Mouse (Mus musculus) liver, postnatal 0 days (tissue): ENCODE results near the gene 1700034J05Rik. TPM values are rescaled to one million over a fixed set of nuclear protein-coding genes. Genes with fewer than 3 reads are reported as not detected.

Experiments
- ATAC-seq: fragments of 200-750 bp; cut with Nextera tagmentation; 2 replicates; pipeline ENCODE4 v1.8.0; 2017; ENCODE audit warnings: mild to moderate bottlenecking, moderate library complexity
- DNase-seq: peaks from one replicate; pipeline ENCODE4 v3.0.0-alpha.2; 2016
- H3K27ac ChIP-seq: fragments of 300-500 bp; sonication (generic); 2 replicates; pipeline ENCODE4 v1.5.1; 2014; ENCODE audit warnings: antibody characterized with exemption, moderate library complexity, mild to moderate bottlenecking, low read depth
- H3K27me3 ChIP-seq: fragments of 300-500 bp; sonication (generic); 2 replicates; pipeline ENCODE4 v1.6.1; 2014; ENCODE audit warnings: low read length, control low read depth, mixed read lengths; ENCODE audit not compliant: insufficient read depth
- H3K36me3 ChIP-seq: fragments of 300-500 bp; sonication (generic); replicated peaks from 2 replicates; pipeline ENCODE4 v1.6.1; 2014; ENCODE audit warnings: mild to moderate bottlenecking, control low read depth, low read length, moderate library complexity, mixed read lengths; ENCODE audit not compliant: insufficient read depth
- H3K4me1 ChIP-seq: fragments of 300-500 bp; sonication (generic); 2 replicates; pipeline ENCODE4 v1.6.1; 2014; ENCODE audit warnings: antibody characterized with exemption, mild to moderate bottlenecking, control low read depth; ENCODE audit not compliant: insufficient read depth
- H3K4me2 ChIP-seq: fragments of 300-500 bp; sonication (generic); 2 replicates; pipeline ENCODE4 v1.6.1; 2014; ENCODE audit warnings: low read depth, mild to moderate bottlenecking, low read length, moderate library complexity, mixed read lengths
- H3K4me3 ChIP-seq: fragments of 300-500 bp; sonication (generic); 2 replicates; pipeline ENCODE4 v1.5.1; 2014; ENCODE audit warnings: low read depth, low read length
- H3K9ac ChIP-seq: fragments of 300-500 bp; sonication (generic); replicated peaks from 2 replicates; pipeline ENCODE4 v1.6.1; 2014; ENCODE audit warnings: mild to moderate bottlenecking, moderate library complexity
- H3K9me3 ChIP-seq: fragments of 300-500 bp; sonication (generic); 2 replicates; pipeline ENCODE4 v1.6.1; 2016; ENCODE audit warnings: mild to moderate bottlenecking, control low read depth, low read length, mixed read lengths
- CTCF ChIP-seq: sonication (generic); IDR thresholded peaks from 2 replicates; pipeline ENCODE4 v1.5.1; 2016; ENCODE audit warnings: antibody characterized with exemption, low read depth
- EP300 ChIP-seq: IDR thresholded peaks from 2 replicates; pipeline ENCODE4 v1.6.1; 2016; ENCODE audit warnings: antibody characterized with exemption, low read depth, mild to moderate bottlenecking
- WGBS: fragments of 180-500 bp; shearing (Covaris S2); extraction: QIAGEN DNeasy Blood & Tissue Kit; methylation state at CpG from one replicate; pipeline ENCODE4 v1.1.7; 2014; ENCODE audit not compliant: insufficient replicate concordance; 5-methylcytosine and 5-hydroxymethylcytosine counted together
- polyA plus RNA-seq: library from polyadenylated mRNA; unstranded; fragments of >200 nt; fragmentation: Nextera tagmentation; extraction: Ambion mirVana; gene quantifications from 2 replicates; pipeline ENCODE4 v1.2.1, GENCODE M21; 2015

1700034J05Rik gene
- polyA plus RNA-seq, 1 experiment from 2014 or later, result 0.05 TPM

GRCm38 (mm10) chr6:146967836-146968235, 13.6 kb upstream of the 1700034J05Rik start:
- WGBS, result 75% methylated on average over 6 of the region's 6 CpGs
- DNase-seq, result no peak
- Histone ChIP-seq H3K4me2 (no peak overlapping the region), H3K27me3 (no peaks in the 10 kb centered on the region), H3K4me3 (no peak overlapping the region), H3K27ac (no peak overlapping the region), H3K4me1 (peaks cover 23% of the 10 kb centered on the region), H3K9me3 (no peaks in the 10 kb centered on the region), H3K9ac (no peak overlapping the region), H3K36me3 (no peaks in the 10 kb centered on the region)
- ATAC-seq, result no peak
- TF ChIP-seq CTCF, result no peak

- 51% methylated on average over 12 of the region's 12 CpGs for WGBS
Measured at GRCm38 (mm10) chr6:146966446-146967019, 12.3 kb upstream of the 1700034J05Rik start.

GRCm38 (mm10) chr6:146965139-146965772, 11.0 kb upstream of the 1700034J05Rik start:
- Histone ChIP-seq H3K36me3 (no peaks in the 10 kb centered on the region), H3K4me1 (peaks cover 28% of the 10 kb centered on the region), H3K4me2 (no peak overlapping the region), H3K27ac (no peak overlapping the region), H3K27me3 (no peaks in the 10 kb centered on the region), H3K9ac (no peak overlapping the region), H3K4me3 (no peak overlapping the region), H3K9me3 (no peaks in the 10 kb centered on the region)
- WGBS, result 84% methylated on average over 13 of the region's 13 CpGs
- TF ChIP-seq CTCF (no peak), EP300 (no peak)
- no peak for ATAC-seq
- DNase-seq, result no peak

More at GRCm38 (mm10) chr6:146966446-146967019, 12.3 kb upstream of the 1700034J05Rik start:
- DNase-seq, result no peak
- H3K27ac ChIP-seq, result no peak overlapping the region; the same call in 1 of the 2 replicates
- H3K4me1 ChIP-seq, result peaks cover 25% of the 10 kb centered on the region
- TF ChIP-seq CTCF (no peak), EP300 (no peak)
- H3K9ac ChIP-seq, result no peak overlapping the region
- no peak overlapping the region; the same call in 1 of the 2 replicates for H3K4me2 ChIP-seq
- no peaks in the 10 kb centered on the region for H3K36me3 ChIP-seq
- no peaks in the 10 kb centered on the region for H3K9me3 ChIP-seq
- peak; percentile 48 for ATAC-seq
- no peak overlapping the region for H3K4me3 ChIP-seq
- H3K27me3 ChIP-seq, result no peaks in the 10 kb centered on the region

GRCm38 (mm10) chr6:146963396-146964150, 9.4 kb upstream of the 1700034J05Rik start:
- no peak overlapping the region for H3K4me3 ChIP-seq
- 76% methylated on average over 6 of the region's 6 CpGs for WGBS
- no peak for DNase-seq
- peaks cover 28% of the 10 kb centered on the region for H3K4me1 ChIP-seq
- H3K27ac ChIP-seq, result no peak overlapping the region
- no peaks in the 10 kb centered on the region for H3K36me3 ChIP-seq
- no peaks in the 10 kb centered on the region for H3K9me3 ChIP-seq
- no peaks in the 10 kb centered on the region for H3K27me3 ChIP-seq
- H3K4me2 ChIP-seq, result no peak overlapping the region
- no peak for TF ChIP-seq CTCF
- no peak for TF ChIP-seq EP300
- no peak overlapping the region for H3K9ac ChIP-seq
- ATAC-seq, result no peak

GRCm38 (mm10) chr6:146961832-146962481, 7.7 kb upstream of the 1700034J05Rik start:
- WGBS, result 48% methylated on average over 6 of the region's 6 CpGs
- Histone ChIP-seq H3K4me2 (no peak overlapping the region), H3K4me3 (no peak overlapping the region), H3K27me3 (no peaks in the 10 kb centered on the region), H3K27ac (no peak overlapping the region), H3K36me3 (no peaks in the 10 kb centered on the region), H3K4me1 (peaks cover 18% of the 10 kb centered on the region), H3K9ac (no peak overlapping the region), H3K9me3 (no peaks in the 10 kb centered on the region)
- no peak for DNase-seq
- 0 out of 2 replicates have a peak, but pooled peaks have one; percentile 20 for ATAC-seq
- peak; percentile 50 for TF ChIP-seq CTCF
- TF ChIP-seq EP300, result no peak

GRCm38 (mm10) chr6:146960956-146961355, 6.7 kb upstream of the 1700034J05Rik start:
- Histone ChIP-seq H3K36me3 (no peaks in the 10 kb centered on the region), H3K4me3 (no peak overlapping the region), H3K27me3 (no peaks in the 10 kb centered on the region), H3K4me1 (peaks cover 15% of the 10 kb centered on the region), H3K9me3 (no peaks in the 10 kb centered on the region), H3K9ac (no peak overlapping the region), H3K4me2 (no peak overlapping the region), H3K27ac (no peak overlapping the region)
- no peak for TF ChIP-seq CTCF
- no peak for TF ChIP-seq EP300
- WGBS, result 69% methylated on average over 5 of the region's 5 CpGs
- ATAC-seq (no peak), DNase-seq (no peak)
